Mouse (Mus musculus) testis, adult 2 months (tissue): Measurements from ENCODE around the gene Frmpd3.

Experiments used
- CTCF ChIP-seq: fragments of 200-500 bp; IDR thresholded peaks from 2 replicates; pipeline ENCODE4 v1.5.1; 2012; ENCODE audit warnings: low read depth, mild to moderate bottlenecking, inconsistent platforms, low read length, moderate library complexity; ENCODE audit not compliant: control insufficient read depth, insufficient read depth, insufficient replicate concordance
- POLR2A ChIP-seq: fragments of 200-500 bp; IDR thresholded peaks from 2 replicates; pipeline ENCODE4 v1.6.1; 2012; ENCODE audit warnings: low read depth, mild to moderate bottlenecking, inconsistent platforms, low read length, moderate library complexity; ENCODE audit not compliant: control insufficient read depth

GRCm38 (mm10) chrX:140431981-140432380 is 89.9 kb downstream of the Frmpd3 start:
- TF ChIP-seq CTCF (no peak), POLR2A (no peak)
